Mouse (Mus musculus) kidney, adult 2 months (tissue): Measurements from ENCODE around the gene Rnf20. TPM values are rescaled to one million over a fixed set of nuclear protein-coding genes. Genes with fewer than 3 reads are reported as not detected.
"Not testable (repeated sequence)": the region's sequence is repeated elsewhere in the genome, so short reads cannot be mapped to it uniquely, and the experiment has no call there.

Experiments used
- DNase-seq: peaks from one replicate; pipeline ENCODE4 v3.0.0; 2021
- H3K27ac ChIP-seq: fragments of 200-500 bp; 2 replicates; pipeline ENCODE4 v1.5.1; 2012; ENCODE audit warnings: low read depth, low read length, control low read depth, inconsistent platforms; ENCODE audit not compliant: insufficient read depth
- H3K27me3 ChIP-seq: fragments of 200-500 bp; replicated peaks from 2 replicates; pipeline ENCODE4 v1.6.1; 2012; ENCODE audit warnings: mild to moderate bottlenecking, moderate library complexity, low read length, inconsistent platforms; ENCODE audit not compliant: control insufficient read depth, insufficient read depth
- H3K36me3 ChIP-seq: fragments of 200-500 bp; 2 replicates; pipeline ENCODE4 v1.6.1; 2012; ENCODE audit warnings: mild to moderate bottlenecking, moderate library complexity, low read length, inconsistent platforms; ENCODE audit not compliant: control insufficient read depth, insufficient read depth
- H3K4me1 ChIP-seq: fragments of 200-500 bp; 2 replicates; pipeline ENCODE4 v1.6.1; 2011; ENCODE audit warnings: low read length; ENCODE audit not compliant: control insufficient read depth, insufficient read depth
- H3K4me3 ChIP-seq: fragments of 200-500 bp; 2 replicates; pipeline ENCODE4 v1.5.1; 2011; ENCODE audit warnings: mild to moderate bottlenecking, low read depth, low read length, control low read depth; ENCODE audit not compliant: insufficient read depth
- CTCF ChIP-seq: fragments of 200-500 bp; conservative IDR thresholded peaks from 2 replicates; pipeline ENCODE4 v1.5.1; 2011; ENCODE audit warnings: low read depth, mild to moderate bottlenecking, control low read depth, low read length, moderate library complexity, mixed read lengths; ENCODE audit not compliant: insufficient read depth, insufficient read length
- POLR2A ChIP-seq: fragments of 200-500 bp; IDR thresholded peaks from one replicate; pipeline ENCODE4 v1.6.1; 2011; ENCODE audit warnings: low read depth, low read length, control low read depth
- WGBS: fragments of 180-500 bp; shearing (Covaris S2); methylation state at CpG from one replicate; pipeline ENCODE4 v1.1.7; 2018; 5-methylcytosine and 5-hydroxymethylcytosine counted together
- polyA plus RNA-seq: library from polyadenylated mRNA; depleted of rRNA; stranded (reverse); fragments of >200 nt; gene quantifications from 2 replicates; pipeline ENCODE4 v1.2.3, GENCODE M21; 2012

Gene Rnf20
- polyA plus RNA-seq, 1 experiment = 15.3 TPM

DNA sequence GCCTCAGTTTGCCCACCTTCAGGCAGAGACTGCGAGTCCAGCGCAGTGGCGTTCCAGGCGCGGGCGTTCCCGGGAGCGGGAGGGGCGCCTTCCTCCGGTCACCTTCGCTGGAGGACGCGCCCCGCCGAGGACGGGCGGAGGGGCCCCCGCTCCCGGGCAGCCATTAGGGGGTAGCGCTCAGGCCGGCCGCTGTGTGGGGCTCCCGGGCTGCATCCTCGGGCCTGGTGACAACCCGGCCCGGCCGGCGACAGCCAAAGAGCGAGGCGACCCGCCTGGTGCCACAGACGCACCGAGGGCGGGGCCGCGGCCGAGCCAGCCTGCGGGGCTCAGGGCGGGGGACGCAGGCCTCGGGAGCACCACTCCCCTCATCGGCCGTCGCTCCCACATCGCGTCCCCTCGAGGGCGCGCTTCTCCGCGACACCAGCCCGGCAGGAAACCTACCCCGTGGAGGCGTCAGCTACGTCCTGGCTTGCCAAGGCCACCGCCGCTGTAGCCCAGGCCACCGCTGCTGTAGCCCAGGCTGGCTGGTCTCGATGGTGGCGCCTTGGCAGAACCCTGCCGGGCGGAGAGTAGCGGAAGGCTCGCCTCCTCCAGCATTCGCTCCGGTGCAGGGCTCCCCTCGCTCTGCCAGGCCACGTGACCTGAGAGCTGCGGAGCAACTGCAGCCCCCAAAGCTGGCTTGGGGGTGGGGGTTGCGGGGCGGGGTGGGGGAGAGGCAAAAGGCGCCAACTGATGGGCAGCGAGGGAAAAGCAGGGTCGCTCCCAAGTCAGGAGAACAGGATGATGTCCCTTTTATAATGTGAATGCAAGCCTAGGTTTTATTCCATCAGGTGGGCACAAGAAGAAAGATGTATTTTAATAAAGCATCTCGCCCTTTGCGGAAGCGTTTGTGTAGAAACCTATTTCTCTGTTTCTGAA is 34.4 kb upstream of the Rnf20 start, which contains the start of gene Tmem246:
Gene Tmem246 (minus strand): TSS at position 694 of the 918 bp plus-strand sequence.
- peak; percentile 81 for DNase-seq
- Histone ChIP-seq H3K4me1 (no peaks in the 10 kb centered on the region; the same call in 1 of the 2 replicates), H3K4me3 (peak within 1 kb of the TSS; percentile 88), H3K36me3 (no peaks in the 10 kb centered on the region), H3K27ac (peak within 1 kb of the TSS; percentile 85), H3K27me3 (no peaks in the 10 kb centered on the region)
- TF ChIP-seq POLR2A (peak; percentile 23), CTCF (no peak)
- under 1% methylated on average over 69 of the region's 77 CpGs for WGBS

DNA sequence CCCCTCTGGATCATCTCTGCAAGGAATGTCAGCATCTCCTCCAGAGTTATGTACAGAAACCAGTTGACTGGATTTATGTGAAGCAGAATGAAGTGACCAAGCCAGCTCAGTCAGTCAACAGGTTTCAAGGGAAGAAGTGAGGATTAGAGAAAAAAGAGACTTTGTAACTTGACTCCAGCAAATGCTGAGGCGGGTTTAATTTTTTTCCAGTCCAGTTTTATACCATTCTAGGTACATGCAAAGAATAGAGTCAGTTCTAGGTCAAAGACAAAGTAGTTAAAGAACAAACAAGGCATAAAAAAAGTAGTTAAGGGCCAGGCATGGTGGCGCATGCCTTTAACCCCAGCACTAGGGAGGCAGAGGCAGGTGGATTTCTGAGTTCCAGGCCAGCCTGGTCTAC is 28.6 kb upstream of the Rnf20 start:
- no peaks in the 10 kb centered on the region for H3K27me3 ChIP-seq
- no peak for TF ChIP-seq POLR2A
- H3K36me3 ChIP-seq = no peaks in the 10 kb centered on the region
- 41% methylated on average over 2 of the region's 2 CpGs for WGBS
- no peak overlapping the region for H3K27ac ChIP-seq
- H3K4me3 ChIP-seq = no peak overlapping the region
- no peaks in the 10 kb centered on the region; the same call in 1 of the 2 replicates for H3K4me1 ChIP-seq
- DNase-seq = peak; percentile 79

DNA sequence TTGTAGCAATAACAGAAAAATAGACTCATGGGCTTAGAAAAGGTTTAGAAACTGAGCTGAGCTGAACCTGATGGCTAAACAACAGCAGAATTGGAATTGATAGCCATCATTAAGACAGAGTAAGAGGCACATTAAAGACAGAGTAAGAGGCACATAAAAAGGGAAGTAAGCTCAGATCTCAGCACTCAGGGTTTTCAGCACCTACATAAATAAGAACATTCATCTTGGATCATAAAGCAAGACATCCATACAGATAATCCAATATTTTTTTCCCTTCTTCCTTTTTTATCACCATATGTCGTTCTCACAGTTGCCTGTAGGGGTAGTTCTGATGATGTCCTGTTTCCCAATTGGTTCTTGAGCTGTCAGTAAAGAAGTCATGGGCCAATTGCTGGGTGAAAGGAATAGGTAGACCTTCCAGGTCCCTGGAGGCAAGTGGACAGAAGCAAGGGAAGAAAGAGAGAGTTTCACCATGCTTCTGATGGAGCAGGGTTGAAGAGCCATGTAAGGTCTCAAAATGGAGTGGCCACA is 27.7 kb upstream of the Rnf20 start:
- Histone ChIP-seq H3K4me1 (no peaks in the 10 kb centered on the region; the same call in 1 of the 2 replicates), H3K27ac (no peak overlapping the region), H3K36me3 (no peaks in the 10 kb centered on the region), H3K27me3 (no peaks in the 10 kb centered on the region), H3K4me3 (no peak overlapping the region)
- TF ChIP-seq CTCF = no peak
- TF ChIP-seq POLR2A = no peak
- no peak for DNase-seq
- 62% methylated on average over 1 of the region's 1 CpGs for WGBS

DNA sequence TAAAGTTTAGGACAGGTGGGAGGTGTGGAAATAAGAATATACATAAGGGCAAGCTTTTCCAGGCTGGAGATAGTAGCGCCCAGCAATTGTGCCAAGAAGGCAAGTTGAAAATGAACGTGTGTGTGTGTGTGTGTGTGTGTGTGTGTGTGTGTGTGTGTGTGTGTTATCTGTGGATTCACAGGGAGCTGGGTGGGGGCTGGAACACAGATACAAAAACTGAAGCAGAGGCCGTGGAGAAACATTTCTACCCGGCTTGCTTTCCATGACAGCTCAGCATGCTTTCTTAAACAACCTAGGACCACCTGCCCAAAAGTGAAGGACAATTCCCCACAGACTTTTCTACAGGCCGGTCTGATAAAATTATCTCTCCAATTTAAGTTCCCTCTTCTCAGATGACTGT is 27.2 kb upstream of the Rnf20 start:
- no peak overlapping the region for H3K4me3 ChIP-seq
- no peaks in the 10 kb centered on the region; the same call in 1 of the 2 replicates for H3K4me1 ChIP-seq
- no peak for DNase-seq
- H3K36me3 ChIP-seq = no peaks in the 10 kb centered on the region
- H3K27ac ChIP-seq = no peak overlapping the region
- no peaks in the 10 kb centered on the region for H3K27me3 ChIP-seq
- 92% methylated on average over 5 of the region's 5 CpGs for whole genome bisulfite sequencing
- no peak for TF ChIP-seq POLR2A
- no peak for TF ChIP-seq CTCF

DNA sequence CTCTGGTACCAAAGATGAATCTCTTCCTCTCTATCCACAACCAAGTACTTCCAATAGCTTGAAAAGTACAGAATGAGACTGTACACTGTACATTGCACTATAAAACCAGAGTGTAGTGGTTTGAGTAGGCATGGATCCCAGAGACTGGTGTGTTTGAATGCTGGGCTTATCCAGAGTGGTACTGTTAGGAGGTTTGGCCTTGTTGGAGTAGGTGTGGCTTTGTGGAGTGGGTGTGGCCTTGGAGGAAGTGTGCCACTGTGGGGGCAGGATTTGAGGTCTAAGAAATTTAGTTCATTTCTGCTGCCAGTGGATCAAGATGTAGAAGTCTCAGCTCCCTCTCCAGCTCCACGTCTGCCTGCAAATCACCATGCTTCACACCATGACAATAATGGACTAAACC is 26.3 kb upstream of the Rnf20 start:
- TF ChIP-seq CTCF = no peak
- TF ChIP-seq POLR2A = no peak
- Histone ChIP-seq H3K4me3 (no peak overlapping the region), H3K4me1 (no peaks in the 10 kb centered on the region; the same call in 1 of the 2 replicates), H3K27me3 (no peaks in the 10 kb centered on the region), H3K27ac (no peak overlapping the region), H3K36me3 (no peaks in the 10 kb centered on the region)
- 90% methylated on average over 1 of the region's 1 CpGs for WGBS
- DNase-seq = no peak

DNA sequence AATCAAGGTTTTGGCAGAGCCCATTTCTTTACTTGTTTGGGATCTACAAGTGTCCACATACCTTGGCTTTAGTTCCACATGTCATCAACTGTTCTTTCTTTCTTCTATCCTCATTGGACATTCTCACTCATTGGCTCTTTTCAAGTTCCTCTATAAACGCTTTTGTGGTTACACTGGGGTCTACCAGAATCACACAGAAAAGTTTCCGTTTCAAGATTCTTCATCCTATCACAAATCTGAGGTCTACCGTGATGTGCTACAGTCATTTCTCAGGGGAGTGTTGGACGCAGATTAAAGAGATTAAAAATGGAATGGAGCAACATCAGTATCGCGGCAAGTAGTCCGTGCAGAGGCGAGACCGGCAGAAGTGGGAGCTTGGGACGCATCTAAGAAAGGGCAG is 14.9 kb upstream of the Rnf20 start:
- DNase-seq = no peak
- H3K4me3 ChIP-seq = no peak overlapping the region
- H3K36me3 ChIP-seq = no peaks in the 10 kb centered on the region
- no peaks in the 10 kb centered on the region for H3K27me3 ChIP-seq
- WGBS = 93% methylated on average over 10 of the region's 10 CpGs
- TF ChIP-seq CTCF (no peak), POLR2A (no peak)
- H3K4me1 ChIP-seq = no peaks in the 10 kb centered on the region
- H3K27ac ChIP-seq = no peak overlapping the region

DNA sequence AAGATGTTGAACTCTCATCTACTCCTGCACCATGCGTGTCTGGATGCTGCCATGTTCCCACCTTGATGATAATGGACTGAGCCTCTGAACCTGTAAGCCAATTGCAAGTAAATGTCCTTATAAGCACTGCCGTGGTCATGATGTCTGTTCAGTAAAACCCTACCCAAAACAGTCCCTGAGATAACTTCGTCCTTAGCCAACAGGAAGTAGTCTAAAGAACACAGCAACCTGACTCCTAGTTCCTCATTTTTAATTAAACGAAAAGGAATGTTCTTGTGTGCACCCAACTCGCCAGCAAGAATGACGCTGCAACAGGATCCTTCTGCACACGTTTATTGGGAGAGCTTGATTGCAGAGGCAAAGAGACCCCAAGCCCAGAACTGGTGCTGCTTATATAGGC is 11.9 kb upstream of the Rnf20 start:
- not testable (repeated sequence) for H3K27me3 ChIP-seq, DNase-seq, H3K36me3 ChIP-seq, H3K27ac ChIP-seq, H3K4me3 ChIP-seq, H3K4me1 ChIP-seq
- WGBS = 86% methylated on average over 7 of the region's 7 CpGs
